ENCODE assay signal across 8 mouse cellular contexts in the genomic region with DNA sequence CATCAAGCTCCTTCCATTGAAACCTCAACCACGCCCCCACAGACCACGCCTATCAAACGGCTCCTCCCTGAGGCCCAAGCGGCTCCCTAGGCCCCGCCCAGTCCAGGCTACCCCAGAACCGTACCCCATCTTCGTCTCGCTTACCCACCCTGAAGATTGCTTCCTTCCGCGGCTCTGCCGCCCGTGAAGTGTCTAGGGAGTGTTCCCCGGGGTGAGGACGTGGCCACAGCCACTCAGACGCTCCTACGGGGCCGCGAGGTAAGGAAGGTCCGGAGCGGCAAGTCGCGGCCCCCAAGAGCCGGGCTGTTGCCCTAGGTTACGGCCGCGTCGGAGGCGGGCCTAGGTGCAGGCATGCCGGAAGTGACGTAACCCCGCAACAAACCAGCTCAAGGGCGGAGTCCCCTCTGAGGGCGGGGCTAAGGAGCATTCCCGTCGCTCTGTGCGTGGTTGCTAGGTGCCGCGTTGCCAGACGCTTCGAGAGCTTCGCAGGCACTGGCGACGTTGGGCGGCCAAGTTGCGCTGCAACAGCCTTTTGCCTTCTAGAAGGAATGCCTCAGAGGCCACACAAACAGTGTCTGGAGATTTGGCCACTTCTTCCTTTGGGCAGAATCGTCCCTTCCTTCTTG. TPM values are rescaled to one million over a fixed set of nuclear protein-coding genes. Genes with fewer than 3 reads are reported as not detected.
DNase-seq lines count a peak whose midpoint lies in the region; ATAC-seq and TF ChIP-seq lines count a peak whose summit lies in the region.

A gene (minus strand): TSS at position 329 of the 626 bp plus-strand sequence.

- peaks cover 18% of the 10 kb centered on the region for H3K36me3 ChIP-seq in hindbrain, embryonic 13.5 days

- H3K4me3 ChIP-seq in hindbrain, embryonic 13.5 days: peak within 1 kb of the TSS; percentile 75

- peak within 1 kb of the TSS; percentile 70 for H3K9ac ChIP-seq in hindbrain, embryonic 13.5 days

- peaks cover 14% of the 10 kb centered on the region for H3K4me1 ChIP-seq in hindbrain, embryonic 13.5 days (replicated peaks)

- peak within 1 kb of the TSS; percentile 72 for H3K4me2 ChIP-seq in hindbrain, embryonic 13.5 days

- no peaks in the 10 kb centered on the region for H3K9me3 ChIP-seq in hindbrain, embryonic 13.5 days

- no peaks in the 10 kb centered on the region for H3K27me3 ChIP-seq in Patski
- no peaks in the 10 kb centered on the region for H3K27me3 ChIP-seq in hindbrain, embryonic 13.5 days

- POLR2A ChIA-PET in Patski (lab: Charles Lee): no interaction called here

- WGBS in hindbrain, embryonic 13.5 days: under 1% methylated on average over 46 of the region's 46 CpGs

- peak; percentile 90 for DNase-seq in Patski (ENCODE audit: low read depth, low spot score)
- peak; percentile 98 to 99 for DNase-seq in cerebellum, postnatal 14 days
- DNase-seq in frontal cortex, postnatal 14 days (ENCODE audit: low spot score in 2 of 2): peak; percentile 96 to 97
- peak; percentile 86 to 94 for DNase-seq in layer of hippocampus, postnatal 25 days (ENCODE audit: extremely low spot score in 1 of 2, low spot score in 1 of 2)
- peak; percentile 98 for DNase-seq in lung, postnatal 25 days (ENCODE audit: low spot score)
- DNase-seq in retina, embryonic 14.5 days (ENCODE audit: low spot score): peak; percentile 100
- DNase-seq in thymus, postnatal 4 days: peak; percentile 99

- ATAC-seq in Patski: peak; percentile 91
- ATAC-seq in hindbrain, embryonic 13.5 days (ENCODE audit: low FRiP score): peak; percentile 97

- in situ Hi-C loops in Patski (cut with MboI; ENCODE audit: low pct_unique_long_range_greater_than_20kb): loop anchor here (5.0 kb wide), 1 partner anchor 36 kb away; a partner anchor contains a TSS

- TF ChIP-seq CTCF in Patski (IDR thresholded peaks at IDR 0.05): no peak

- CTCF ChIA-PET in Patski (lab: Charles Lee): interaction anchor here (0.7 to 1.4 kb wide), 5 partner anchors 21 to 88 kb away, joined by 3 to 5 read pairs (median 3); a partner anchor contains a TSS

- peak within 1 kb of the TSS; percentile 75 for H3K27ac ChIP-seq in hindbrain, embryonic 13.5 days

RNA-seq across cellular contexts. Expression of the gene that starts here (rescaled TPM):
- polyA plus RNA-seq in Patski (2021): 4.6 TPM
- 6.3 and 7.5 TPM in 2 replicates for polyA plus RNA-seq in hindbrain, embryonic 13.5 days (2015; fragmentation: Nextera tagmentation; extraction: Ambion mirVana)
- total RNA-seq in layer of hippocampus, postnatal 25 days (2021): 1 to 10 TPM; 8.1 to 8.5 TPM

Comparison
In these comparisons a context has a peak if more than half of its experiments do, and no peak if none do; other contexts are left out.
1. Peak in every context shown above with its lines: DNase-seq, ATAC-seq, H3K4me3 ChIP-seq and H3K27ac ChIP-seq.